Mouse (Mus musculus): ENCODE measurements at regions not wholly inside any gene's neighbourhood (a gene's known extent, or its start where the extent isn't known, plus 50 kb on each side); places are given as distances from the start of the nearest gene placed in this dataset.

GRCm38 (mm10) chr13:99088285-99088684, 96.3 kb upstream of the Zfp366 start:
- TF ChIP-seq GATA1 (IDR thresholded peaks at IDR 0.05; ENCODE audit: borderline replicate concordance, low read length) (no peak), FLI1 (IDR thresholded peaks at IDR 0.05; ENCODE audit: low read length) (no peak)

All from megakaryocyte, embryonic 14.5 days (primary cell).